Mouse (Mus musculus) regulatory T cell (primary cell): Measurements from ENCODE around the gene Spz1.
"Not testable (repeated sequence)": the region's sequence is repeated elsewhere in the genome, so short reads cannot be mapped to it uniquely, and the experiment has no call there.

ENCODE experiments used
- in situ Hi-C: fragments of 300-600 bp; cut with MboI, MseI; formaldehyde crosslinking; loops from one replicate; pipeline ENCODE4 v1.15.1; 2025; ENCODE audit warnings: high pct_unique_total_duplicates

Gene Spz1

DNA sequence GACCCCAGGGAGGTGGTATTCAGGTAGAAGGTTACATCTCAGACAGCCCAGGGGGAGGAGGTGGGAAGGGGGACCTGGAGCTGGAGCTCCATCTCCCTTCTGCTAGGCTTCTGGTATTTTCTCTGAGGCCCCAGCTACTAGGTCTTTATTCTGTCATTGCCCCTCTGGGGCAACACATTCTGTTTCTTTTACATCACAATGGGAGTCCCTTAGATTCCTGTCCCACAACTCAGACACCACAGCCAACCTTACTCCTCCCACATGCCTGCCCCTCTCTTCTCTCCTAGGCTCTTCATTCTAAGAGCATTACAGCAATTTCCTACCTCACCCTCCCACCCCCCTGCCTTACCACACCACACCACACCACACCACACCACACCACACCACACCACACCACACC is at the start of gene Spz1:
Gene Spz1, minus strand, starts transcription at position 101 of the 400 bp plus-strand sequence.
- in situ Hi-C loops: loop anchor here (5.0 kb wide), 1 partner anchor 166 kb away; no protein-coding TSS in a partner anchor

DNA sequence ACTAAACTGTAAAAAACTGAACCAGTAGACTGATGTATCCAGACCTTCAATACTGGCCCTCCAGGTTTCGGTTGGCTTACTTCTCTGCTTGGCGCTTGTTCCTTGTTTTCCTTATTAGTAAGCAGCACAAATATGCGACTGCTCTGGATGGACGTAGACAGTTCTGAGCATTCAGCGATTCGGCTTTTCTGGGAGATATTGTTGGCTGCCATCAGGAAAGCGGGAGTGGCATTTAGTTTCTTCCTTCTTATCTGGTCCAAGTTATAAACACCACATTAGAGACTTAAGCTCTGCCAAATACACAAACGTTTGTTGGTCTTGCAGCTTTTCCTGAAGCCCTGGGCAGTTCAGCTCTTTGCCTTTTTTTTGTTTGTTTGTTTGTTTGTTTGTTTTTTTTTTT is 40.5 kb upstream of the Spz1 start:
- in situ Hi-C loops: no loop called here

DNA sequence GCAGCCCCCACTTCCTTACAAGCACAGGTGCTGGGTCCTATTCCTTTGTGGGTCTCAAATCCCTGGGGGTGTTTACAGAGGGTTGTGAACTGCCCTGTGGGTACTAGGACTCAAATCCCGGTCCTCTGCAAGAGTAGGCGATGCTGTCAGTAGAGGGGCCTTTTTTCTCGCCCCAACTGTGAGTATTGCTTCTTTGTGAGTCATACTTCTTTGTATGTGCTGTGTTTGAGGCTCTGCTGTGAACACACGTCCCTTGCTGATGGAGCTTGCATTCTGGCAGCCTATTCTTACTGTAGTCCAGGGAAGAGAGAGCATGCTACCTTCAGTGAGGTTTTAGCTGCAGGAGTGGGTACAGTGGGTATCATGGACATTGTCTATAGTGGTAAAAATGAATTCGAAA is 39.2 kb upstream of the Spz1 start:
- in situ Hi-C loops: no loop called here

DNA sequence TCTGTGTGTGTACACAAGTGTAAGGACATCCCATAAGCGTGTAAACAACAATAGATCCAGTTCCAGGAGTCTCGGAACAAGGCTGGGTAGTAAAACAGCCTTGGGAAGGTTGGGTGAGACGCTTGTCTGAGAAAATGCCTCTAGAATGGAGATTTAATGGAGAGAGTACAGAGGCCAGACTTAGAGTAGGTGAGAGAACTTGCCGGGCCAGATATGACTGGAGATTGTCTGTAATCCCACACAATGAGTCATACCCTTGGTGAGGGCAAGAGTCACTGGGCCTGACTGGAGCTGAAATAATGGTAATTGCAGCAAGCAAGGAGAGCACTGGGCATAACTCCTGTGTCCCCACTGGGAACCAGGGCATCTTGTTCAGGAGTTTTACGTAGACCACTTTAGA is 37.1 kb upstream of the Spz1 start:
- in situ Hi-C loops: no loop called here

DNA sequence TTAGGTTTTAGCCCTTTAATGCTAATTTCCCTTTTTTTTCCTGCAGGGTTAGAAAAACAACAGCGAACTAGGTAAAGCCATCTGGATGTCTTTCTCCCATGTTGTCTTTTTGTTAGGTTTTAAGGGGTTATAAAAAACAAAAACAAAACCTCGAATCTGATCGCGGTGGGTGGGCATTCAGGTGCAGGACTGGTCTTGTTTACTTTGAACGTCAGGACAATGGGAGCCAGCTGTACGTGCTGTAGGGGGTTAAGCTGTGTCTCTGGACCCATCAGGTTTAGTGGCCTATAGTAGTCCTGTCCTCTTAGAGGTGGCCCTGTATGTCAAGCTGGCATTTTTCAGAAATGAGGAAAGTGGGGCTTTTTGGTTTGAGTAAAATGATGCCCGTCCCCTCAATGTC is 35.9 kb upstream of the Spz1 start:
- in situ Hi-C loops: no loop called here

DNA sequence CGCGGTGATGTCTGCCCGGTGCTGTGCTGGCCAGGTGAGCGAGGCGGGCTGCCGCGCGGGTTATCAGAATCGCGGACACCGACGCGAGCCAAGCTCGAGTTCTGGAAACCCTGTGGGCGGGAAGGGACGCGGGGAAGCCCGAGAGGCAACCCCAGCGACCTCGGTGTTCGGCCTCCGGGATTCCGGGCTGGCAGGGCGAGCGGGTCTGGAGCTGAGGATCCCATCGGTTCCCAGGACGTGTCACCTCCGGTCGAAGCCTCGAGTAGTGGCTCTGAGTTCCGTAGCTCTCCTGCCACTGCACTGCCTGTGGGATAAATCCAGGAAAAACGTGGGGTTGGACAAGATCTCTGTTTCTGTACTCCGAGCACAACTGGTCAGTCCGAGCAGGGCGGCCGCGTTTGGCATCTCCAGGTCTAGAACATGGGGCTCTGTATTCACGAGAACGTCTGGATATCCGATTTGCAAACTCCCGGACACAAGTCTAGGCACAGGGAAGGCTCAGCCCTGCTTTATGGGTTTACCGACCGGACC is 35.3 kb upstream of the Spz1 start:
- in situ Hi-C loops: no loop called here

DNA sequence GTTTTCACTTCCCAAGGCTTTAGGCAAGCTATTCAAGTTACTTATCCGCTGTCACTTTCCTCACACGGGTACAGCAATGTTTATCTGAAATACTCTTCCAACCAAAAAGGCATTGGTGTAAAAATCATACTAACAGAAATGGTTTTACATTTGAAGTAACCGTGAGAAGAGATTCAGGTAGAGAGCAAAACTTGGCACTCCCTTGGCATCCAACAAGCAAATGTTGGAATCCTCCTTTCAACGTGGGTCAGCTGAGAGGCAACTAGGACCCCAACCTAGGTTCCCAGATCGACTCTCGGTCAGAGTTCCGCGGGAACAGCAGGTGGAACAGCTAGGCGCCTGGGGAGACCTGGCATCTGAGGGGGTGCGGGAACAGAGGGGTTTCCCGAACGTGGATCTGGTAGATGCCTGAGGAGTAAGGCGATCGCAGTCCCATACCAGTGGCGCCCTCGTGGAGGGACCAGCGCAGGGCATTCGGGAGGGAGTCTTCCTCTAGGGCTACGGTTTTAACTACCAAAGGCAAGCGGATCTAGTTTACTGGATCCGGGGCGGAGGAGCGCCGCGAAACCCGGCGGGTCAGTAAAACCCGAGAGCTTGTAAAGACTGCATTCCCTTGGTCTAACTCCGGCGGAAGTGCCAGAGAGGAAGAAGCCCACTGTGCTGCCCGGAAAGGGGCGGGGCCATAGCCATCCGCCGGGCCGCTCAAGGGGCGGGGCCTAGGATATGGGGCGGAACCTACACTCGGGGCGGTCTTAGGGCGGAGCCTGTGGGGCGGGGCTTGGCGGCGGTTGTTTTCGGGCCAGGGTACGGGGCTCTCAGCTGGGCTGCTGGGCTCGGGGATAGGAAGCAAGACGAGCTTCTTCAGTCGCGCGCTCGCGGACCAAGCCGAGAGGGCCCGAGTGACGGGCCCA is 34.6 kb upstream of the Spz1 start, which contains the start of gene Serinc5:
Gene Serinc5, plus strand, starts transcription at position 781 of the 911 bp plus-strand sequence.
- in situ Hi-C loops: no loop called here

DNA sequence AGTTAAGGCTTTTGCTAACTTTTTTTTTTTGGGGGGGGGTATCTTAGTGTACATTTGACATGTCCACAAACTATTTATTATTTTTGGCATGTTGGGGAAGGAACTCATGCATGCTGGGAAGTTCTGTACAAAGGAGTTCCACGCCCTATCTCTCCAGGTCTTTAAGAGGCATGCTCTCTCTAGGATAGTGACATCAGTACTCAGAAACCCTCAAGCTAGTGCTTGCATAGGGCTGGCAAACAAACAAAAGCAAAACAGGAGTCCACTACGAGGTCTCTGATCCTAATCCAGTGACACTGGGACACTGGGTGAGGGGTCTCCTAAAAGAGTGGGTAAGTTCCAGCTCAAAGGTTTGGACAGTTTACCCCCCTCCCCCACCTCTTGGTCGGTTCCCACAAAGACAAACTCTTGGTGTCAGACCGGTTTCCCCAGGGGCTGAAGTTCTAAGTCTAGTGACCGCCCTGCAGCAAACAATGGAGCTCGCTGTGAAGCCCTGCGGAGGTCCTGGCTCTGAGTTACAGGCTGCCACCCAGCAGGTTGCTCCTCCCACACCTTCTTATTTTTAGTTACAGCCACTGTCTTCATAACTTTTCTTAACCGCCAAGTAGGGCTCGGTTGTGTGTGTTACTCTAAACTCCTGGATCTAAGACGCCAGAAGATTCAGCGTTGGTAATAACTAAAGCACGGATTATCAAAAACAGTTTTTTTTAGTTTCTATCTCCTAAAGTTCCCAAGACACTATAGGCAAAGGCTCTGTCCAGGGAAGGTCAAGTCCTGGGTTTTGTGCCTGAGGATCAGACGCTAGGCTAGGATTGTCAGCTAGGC is 33.7 kb upstream of the Spz1 start:
- in situ Hi-C loops: no loop called here

DNA sequence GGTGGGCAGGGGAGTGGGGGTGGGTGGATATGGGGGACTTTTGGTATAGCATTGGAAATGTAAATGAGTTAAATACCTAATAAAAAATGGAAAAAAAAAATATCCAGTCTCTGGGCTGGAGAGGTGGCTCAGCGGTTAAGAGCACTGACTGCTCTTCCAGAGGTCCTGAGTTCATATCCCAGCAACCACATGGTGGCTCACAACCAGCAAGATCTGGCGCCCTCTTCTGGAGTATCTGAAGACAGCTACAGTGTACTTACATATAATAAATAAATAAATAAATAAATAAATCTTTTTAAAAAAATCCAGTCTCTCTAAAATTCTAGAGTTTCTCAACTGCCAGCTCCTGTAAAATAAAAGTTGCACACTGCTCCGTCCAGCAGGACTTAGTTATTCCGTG is 29.3 kb upstream of the Spz1 start:
- in situ Hi-C loops: not testable (repeated sequence)

DNA sequence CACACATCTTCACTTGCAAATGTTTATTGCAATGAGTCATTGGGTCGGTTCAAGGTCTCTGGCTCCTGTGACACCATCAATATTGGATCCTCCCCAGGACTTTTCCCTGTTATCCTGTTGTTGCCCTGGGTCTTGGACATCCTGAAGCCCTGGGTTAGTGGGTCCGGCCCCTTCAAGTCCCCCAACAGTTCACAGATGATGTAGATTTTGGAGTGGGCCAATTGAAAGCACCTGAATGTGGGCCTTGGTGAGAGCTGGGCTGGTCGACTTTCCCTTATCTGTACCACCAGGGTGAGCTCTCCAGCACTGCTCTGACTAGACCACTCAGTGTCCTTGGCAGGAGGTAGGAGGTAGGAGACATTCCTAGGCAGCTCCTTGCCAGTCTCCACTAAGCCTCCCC is 19.5 kb upstream of the Spz1 start:
- in situ Hi-C loops: no loop called here

DNA sequence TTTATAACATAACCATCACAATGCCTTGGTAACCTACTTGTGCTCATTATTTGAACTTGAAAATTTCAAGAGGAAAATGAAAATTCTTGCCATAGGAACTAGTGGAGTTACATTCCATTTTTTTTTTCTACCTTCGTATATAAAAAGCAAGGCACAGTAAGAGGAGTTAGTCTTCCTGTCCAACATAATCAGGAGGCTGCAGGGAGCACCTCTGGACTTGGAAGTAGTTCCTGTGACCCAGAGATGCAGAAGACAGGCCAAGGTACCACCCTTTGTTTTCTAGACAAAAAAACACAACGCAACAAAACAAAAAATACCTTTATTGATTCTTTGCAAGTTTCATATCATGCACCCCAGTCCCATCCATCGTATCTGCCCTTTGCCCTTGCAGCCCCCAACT is 18.9 kb upstream of the Spz1 start:
- in situ Hi-C loops: no loop called here

DNA sequence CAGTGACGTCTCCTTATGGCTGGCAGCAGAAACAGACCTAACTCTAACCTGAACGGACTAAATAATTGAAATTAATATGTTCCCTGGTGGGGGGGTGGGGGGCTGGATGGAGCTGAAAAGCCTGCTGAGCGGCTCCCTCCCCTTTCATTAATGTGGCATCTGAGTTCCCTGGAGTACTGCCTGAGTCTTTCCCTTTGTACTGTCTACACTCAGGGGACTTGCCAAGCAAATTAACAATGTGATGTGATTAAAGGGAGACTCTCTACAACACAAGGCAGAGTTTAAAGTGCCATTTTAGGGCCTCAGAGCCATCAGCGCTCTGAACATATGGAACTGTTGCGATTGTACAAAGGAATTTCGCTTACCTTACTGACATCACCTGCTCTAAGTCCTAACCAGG is 18.5 kb upstream of the Spz1 start:
- in situ Hi-C loops: no loop called here

DNA sequence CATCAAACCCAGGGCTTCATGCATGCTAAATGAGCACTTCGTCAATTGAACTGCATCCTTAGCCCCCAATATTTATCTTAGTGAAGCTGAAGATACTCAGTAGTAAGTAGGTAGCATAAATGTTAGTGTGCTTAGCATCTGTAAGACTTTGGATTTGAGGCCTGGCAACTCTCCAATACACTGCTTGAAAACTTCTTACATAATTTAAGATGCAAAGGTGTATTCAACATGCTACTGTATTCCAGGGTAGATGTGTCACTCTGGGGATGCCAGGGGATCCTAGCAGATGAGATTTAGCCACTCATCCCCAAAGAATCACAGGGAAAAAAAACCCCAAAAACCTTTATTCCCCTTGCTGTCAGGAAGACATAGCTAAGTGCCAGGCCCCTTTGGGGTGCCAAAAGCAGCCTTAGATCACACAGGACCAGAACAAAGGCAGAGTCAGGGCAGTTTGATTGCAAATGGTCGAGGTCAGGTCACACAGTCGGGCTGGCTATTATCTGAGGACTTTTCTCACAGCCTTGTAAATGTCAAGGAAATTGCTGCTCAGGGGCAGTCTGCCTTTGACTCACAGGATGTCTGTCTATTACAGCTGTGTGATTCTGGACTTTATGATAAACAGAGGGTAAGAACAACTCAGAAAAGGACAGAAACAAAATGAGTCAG is 17.9 kb upstream of the Spz1 start:
- in situ Hi-C loops: no loop called here

DNA sequence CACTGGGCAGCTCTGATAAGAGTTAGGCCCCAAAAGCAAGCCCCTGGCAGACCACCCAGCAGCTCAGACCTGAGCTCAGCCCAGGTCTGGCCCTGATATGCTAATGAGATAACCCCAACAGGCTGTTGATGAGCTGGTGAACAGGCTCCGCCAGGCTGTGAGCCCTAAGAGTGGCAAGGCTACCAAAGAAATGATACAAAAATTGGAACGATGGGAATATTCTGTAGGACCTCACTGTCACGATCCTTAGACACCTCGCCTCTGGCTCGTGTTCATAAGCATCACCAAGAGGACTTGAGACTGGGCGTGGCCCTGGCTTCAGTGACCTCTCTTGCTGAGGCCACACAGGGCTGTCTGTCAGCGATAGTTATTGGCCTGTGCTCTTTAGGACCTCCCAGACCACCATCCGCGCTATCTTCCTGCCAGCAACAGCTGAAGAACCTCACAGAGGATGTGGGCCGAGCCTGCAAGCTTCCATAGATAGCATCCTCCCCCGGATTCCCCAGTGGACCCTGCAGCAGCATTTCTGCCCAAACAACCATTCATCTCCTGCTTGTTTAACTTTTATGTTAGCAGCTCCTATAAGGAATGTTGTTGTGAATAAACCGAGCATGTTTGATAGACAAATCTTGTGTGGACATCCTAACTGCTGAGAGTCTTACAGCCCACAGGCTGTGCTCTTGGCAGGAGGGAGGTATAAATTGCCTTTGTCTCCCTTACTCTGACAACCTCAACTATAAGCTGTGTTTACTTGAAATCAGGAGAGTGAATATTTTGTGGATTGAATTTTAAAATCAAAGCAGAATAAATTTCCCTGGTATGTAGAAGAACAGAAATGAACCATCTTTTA is 17.0 kb upstream of the Spz1 start:
- in situ Hi-C loops: no loop called here

DNA sequence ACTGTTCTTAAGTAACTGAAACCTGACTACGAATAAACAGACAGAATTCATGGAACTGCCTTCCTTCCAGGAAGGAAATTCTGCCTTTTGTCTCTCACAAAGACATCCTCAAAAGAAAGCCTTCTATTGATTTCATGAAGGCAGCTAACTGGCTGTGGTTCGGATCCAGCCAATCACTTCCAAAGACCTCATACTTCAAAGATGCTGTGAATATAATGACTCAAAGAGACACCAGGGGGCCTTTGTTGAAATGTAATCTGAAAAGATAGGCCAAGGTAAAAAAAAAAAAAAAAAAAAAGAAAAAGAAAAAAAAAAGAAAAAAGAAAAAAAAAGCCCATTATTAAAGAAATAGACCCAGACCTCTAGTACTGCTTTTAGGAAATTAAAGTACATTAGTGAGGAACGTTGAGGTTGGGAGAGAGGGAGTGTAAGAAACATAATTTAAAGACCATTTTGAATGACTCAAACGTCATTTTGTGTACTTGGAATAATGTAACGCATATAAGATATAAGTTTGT is 16.4 kb upstream of the Spz1 start:
- in situ Hi-C loops: no loop called here

DNA sequence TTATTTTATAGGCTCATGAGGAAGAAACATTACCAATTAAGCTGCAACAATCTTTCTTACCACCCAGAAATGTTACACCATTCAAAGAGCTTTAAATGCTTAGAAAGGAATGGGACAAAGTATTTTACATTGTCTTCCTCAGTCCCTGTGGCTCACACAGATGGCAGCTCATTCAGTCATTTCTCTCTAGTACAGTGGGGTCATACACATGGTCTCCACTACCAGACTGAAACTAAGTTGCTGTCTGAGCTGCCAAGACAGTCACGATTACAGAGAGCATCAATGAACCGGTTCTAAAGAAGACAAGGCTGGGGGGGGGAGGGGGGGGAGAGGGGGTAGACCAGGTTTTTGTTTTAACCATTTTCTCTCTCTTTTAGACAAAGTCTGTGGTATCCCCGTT is 15.3 kb upstream of the Spz1 start:
- in situ Hi-C loops: no loop called here

DNA sequence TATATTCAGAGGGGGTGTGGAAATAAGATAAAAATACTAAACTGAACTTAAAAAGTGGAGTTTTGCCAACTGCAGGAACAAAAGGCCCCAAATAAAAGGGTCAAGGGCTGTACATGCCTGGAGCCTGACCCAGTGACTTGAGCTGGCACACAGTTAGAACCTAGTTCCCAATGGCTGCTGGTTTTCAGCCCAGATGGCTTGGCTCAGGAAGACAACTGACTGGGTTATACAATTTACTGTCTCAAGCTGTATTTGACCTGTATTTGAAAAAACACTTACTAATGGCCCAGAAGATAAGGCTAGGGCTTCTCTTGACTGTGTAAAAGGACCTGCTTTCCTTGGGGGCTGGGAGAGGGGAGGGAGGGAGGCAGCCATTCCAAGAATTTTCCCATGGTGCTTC is 13.3 kb upstream of the Spz1 start:
- in situ Hi-C loops: no loop called here

DNA sequence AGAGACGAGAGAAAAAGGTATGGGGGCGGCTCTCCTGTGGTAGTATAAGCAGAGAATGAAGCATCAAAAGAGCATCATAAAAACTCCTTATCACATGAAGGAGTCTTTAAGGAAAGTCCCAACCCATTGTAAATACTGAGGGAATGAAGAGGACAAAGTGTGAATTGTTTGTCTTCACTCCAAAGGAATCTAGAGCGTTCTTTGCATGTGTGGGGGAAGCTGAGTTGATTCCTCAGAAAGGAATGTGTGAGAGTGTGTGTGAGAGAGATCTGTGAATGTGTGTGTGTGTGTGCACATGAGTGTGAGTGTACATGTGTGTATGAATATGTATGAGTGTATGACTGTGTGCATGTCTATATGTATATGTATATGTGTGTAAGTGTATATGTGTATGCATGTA is 12.7 kb upstream of the Spz1 start:
- in situ Hi-C loops: no loop called here

DNA sequence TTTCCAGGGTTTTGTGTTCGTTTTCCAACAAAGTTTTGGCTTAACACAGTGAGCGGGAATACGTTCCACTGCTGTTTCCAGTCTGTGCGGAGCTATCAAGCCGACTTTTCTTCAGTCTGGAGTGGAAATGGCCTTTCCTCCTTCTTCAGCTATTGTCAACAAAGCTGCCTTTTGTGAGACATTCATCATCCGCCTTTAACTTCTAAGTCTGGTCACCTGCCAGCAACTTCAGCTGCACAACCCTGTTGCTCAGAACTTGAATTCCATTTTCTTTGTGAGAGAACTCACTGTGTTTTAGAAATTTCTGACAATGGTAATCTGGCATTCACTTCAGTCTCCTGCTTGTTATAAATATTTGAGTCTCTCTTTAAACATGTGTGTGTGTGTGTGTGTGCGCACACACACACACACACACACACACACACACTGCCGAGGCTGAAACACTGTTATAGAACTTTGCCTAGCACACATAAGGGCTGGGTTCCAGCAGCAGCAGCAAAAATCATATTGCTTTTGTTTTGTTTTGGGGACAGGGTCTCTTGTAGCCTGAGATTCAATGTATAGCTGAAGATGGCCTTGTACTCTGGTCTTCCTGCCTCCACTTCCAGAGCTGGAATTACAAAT is 8.2 kb upstream of the Spz1 start:
- in situ Hi-C loops: no loop called here
